Mouse (Mus musculus) gastrocnemius, postnatal 14 days (tissue): ENCODE results near the gene Olfr1437. TPM values are rescaled to one million over a fixed set of nuclear protein-coding genes. Genes with fewer than 3 reads are reported as not detected.
"Not testable (repeated sequence)": the region's sequence is repeated elsewhere in the genome, so short reads cannot be mapped to it uniquely, and the experiment has no call there.

ENCODE experiments used
- DNase-seq: peaks from one replicate; pipeline ENCODE4 v3.0.0; 2021; ENCODE audit warnings: mixed read lengths
- intact Hi-C: fragments of 180-260 bp; cut with DNase I; formaldehyde crosslinking; loops from one replicate; pipeline ENCODE4 v1.15.1; 2025; ENCODE audit warnings: low total_unique reads
- long read RNA-seq, 2 experiments: library from polyadenylated mRNA; stranded (forward); transcript quantifications; one replicate each; pipeline ENCODE4 v2.0.0; 2021
- total RNA-seq, 2 experiments: library from RNA; stranded (reverse); gene quantifications; 2 replicates each; pipeline ENCODE4 v1.2.3; 2021

The Olfr1437 gene
- total RNA-seq: not detected
- long read RNA-seq, experiment 1: 0 reads
- long read RNA-seq, experiment 2: 0 reads

GRCm38 (mm10) chr19:12325001-12325400 is at the start of gene Olfr1437:
Olfr1437 (minus strand) TSS chr19:12325101.
- no peak for DNase-seq
- intact Hi-C loops: no loop called here

GRCm38 (mm10) chr19:12374465-12375025 is 49.6 kb upstream of the Olfr1437 start:
- no peak for DNase-seq
- intact Hi-C loops: no loop called here

- DNase-seq: no peak
- intact Hi-C loops: no loop called here
Measured at GRCm38 (mm10) chr19:12373004-12373403, 48.1 kb upstream of the Olfr1437 start.

- no peak for DNase-seq
- intact Hi-C loops: no loop called here
Measured at GRCm38 (mm10) chr19:12335810-12336209, 10.9 kb upstream of the Olfr1437 start, which contains the start of gene Olfr1438-ps1. Olfr1438-ps1 (minus strand) TSS chr19:12335910.

GRCm38 (mm10) chr19:12299030-12299429 is 25.9 kb downstream of the Olfr1437 start, which contains the start of gene Olfr1436:
Olfr1436 (minus strand) TSS chr19:12299130.
- DNase-seq, intact Hi-C loops: not testable (repeated sequence)

- intact Hi-C loops: no loop called here
- no peak for DNase-seq
Measured at GRCm38 (mm10) chr19:12292979-12293378, 31.9 kb downstream of the Olfr1437 start.

GRCm38 (mm10) chr19:12279554-12279953 is 45.3 kb downstream of the Olfr1437 start, which contains the start of gene Olfr1434:
Olfr1434 (plus strand) TSS chr19:12279854.
- no peak for DNase-seq
- intact Hi-C loops: no loop called here

Other genes starting within 250 kb of the Olfr1437 start
- not detected for gene Olfr1425, start 247.4 kb downstream of the Olfr1437 start, total RNA-seq
- not detected for gene Olfr1426, start 233.1 kb downstream of the Olfr1437 start, total RNA-seq
- not detected for gene Olfr1427, start 221.8 kb downstream of the Olfr1437 start, total RNA-seq
- not detected for gene Olfr1428, start 209.2 kb downstream of the Olfr1437 start, total RNA-seq
- not detected for gene Olfr76, start 201.9 kb downstream of the Olfr1437 start, total RNA-seq
- gene Olfr1555-ps1, start 155.0 kb downstream of the Olfr1437 start, total RNA-seq: not detected
- not detected for gene Olfr1431, start 124.5 kb downstream of the Olfr1437 start, total RNA-seq
- not detected for gene Olfr1432, start 92.5 kb downstream of the Olfr1437 start, total RNA-seq
- gene Olfr262, start 83.4 kb downstream of the Olfr1437 start, total RNA-seq: not detected
- not detected for gene Olfr235, start 64.1 kb downstream of the Olfr1437 start, total RNA-seq
- gene Olfr1434, start 45.2 kb downstream of the Olfr1437 start, total RNA-seq: not detected
- gene Olfr1436, start 26.0 kb downstream of the Olfr1437 start, total RNA-seq: not detected
- gene Olfr1438-ps1, start 10.8 kb upstream of the Olfr1437 start, total RNA-seq: not detected
- gene Olfr1440, start 62.2 kb upstream of the Olfr1437 start, total RNA-seq: not detected
- gene Olfr1441, start 92.3 kb upstream of the Olfr1437 start, total RNA-seq: not detected
- not detected for gene Pfpl, start 102.8 kb upstream of the Olfr1437 start, total RNA-seq
- 1 to 10 TPM; 1.5 to 1.6 TPM for gene Mpeg1, start 135.7 kb upstream of the Olfr1437 start, total RNA-seq
- 10 to 100 TPM; 10.1 to 14.1 TPM for gene Dtx4, start 176.4 kb upstream of the Olfr1437 start, total RNA-seq
- 1 to 10 TPM; 3.9 to 5.5 TPM for gene Fam111a, start 220.6 kb upstream of the Olfr1437 start, total RNA-seq